Mouse (Mus musculus) cerebellum, postnatal 36 days (tissue): ENCODE data around the gene Mcm9.
"Not testable (repeated sequence)": the region's sequence is repeated elsewhere in the genome, so short reads cannot be mapped to it uniquely, and the experiment has no call there.

Experiments
- DNase-seq, 2 experiments: peaks; one replicate each; pipeline ENCODE4 v3.0.0; 2021 to 2022; ENCODE audit warnings: mixed read lengths in 2 of 2

Mcm9 gene

DNA sequence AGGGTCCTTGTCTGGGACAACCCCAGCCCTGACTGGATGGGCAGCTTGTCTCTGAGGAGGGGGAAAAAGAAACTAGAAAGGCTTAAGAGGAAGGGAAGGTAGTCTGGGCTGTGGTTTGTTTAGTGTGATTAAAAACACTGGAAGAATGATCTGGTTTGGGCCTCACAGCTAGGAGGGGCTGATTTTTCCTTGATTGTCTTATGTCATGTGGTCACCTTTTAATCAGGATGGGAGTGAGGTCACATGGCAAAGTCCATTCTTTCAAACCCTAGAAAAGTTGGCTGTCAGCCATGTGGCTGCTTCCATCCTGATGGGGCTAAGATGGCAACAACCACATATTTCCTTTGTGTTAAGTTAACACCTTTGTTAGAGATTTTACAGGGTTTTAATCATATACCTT, 61.7 kb downstream of the Mcm9 start:
- DNase-seq, result no peak

DNA sequence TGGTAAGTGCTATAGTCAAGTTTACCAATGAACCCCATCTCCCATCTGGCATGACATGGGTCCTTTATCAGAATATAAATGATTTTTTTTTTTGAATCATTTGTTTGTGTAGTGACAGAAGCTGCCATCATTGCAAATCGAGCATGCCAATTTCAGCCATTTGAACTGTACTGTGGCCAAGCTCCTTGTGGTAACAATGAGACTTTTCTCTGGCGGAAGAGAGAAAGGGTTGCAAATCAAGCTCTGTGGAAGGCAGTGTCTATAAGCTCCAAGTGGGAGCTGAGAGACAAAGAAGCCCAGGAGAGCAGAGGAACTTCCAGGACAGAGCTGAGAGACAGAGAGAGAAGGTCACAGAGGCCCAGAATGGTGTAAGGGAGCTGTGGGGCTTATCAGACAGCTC, 64.7 kb downstream of the Mcm9 start:
- DNase-seq, result no peak

DNA sequence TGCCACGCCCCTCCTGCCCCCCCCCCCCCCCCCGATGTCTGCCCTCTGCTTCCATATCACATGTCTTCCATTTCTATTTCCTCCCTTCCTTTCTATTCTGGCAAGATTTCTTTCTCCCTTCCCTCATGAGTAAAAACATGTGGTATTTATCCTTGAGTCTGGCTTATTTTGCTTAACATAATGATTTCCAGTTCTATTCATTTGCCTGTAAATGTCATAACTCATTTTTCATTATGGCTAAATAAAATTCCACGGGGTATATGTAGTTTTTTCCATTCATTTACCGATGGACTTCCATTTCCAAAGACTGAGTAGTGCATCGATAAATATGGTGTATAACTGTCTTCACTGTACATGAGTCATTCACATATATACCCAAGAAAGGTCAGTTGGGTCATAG, 68.2 kb downstream of the Mcm9 start:
- DNase-seq, result no peak

DNA sequence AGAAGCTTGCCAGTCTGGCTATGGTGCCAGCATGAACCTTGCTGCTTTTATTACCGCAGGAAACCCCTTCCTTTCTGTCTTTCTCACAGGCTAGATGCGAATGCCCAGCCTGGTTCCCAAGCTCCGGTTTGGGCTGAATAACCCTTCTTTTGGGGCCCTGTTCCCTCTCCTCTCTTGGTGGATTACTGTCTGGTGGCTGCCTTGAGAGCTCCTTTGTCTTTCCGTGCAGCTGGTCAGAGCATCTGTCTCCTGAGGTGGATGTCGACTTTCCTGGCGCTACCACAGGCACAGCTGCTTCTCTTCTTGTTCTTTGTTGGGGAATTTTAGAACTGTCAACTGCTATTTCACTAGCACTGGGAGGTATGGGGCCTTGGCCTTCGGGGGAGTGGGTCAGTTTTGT, 92.6 kb downstream of the Mcm9 start:
- DNase-seq, result no peak

DNA sequence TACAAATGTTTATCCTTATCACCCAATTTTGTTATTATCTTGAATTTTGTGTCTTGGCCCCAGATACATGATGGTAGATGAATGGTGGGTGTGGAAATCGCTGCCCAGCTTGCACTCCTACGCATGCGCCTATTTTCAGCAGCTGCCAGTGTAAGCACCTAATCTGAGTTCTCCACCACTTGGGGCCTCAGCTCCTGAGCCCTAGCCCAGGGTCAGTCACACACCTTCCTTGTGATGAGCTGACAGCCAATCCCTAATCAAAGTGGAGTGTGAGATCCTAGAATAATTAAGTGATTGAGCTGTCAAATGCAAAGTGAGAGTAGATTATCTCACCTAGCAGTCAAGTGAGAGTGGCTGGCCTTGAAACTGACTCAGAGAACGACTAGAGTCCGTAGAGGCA, 97.9 kb downstream of the Mcm9 start:
- DNase-seq, result no peak

DNA sequence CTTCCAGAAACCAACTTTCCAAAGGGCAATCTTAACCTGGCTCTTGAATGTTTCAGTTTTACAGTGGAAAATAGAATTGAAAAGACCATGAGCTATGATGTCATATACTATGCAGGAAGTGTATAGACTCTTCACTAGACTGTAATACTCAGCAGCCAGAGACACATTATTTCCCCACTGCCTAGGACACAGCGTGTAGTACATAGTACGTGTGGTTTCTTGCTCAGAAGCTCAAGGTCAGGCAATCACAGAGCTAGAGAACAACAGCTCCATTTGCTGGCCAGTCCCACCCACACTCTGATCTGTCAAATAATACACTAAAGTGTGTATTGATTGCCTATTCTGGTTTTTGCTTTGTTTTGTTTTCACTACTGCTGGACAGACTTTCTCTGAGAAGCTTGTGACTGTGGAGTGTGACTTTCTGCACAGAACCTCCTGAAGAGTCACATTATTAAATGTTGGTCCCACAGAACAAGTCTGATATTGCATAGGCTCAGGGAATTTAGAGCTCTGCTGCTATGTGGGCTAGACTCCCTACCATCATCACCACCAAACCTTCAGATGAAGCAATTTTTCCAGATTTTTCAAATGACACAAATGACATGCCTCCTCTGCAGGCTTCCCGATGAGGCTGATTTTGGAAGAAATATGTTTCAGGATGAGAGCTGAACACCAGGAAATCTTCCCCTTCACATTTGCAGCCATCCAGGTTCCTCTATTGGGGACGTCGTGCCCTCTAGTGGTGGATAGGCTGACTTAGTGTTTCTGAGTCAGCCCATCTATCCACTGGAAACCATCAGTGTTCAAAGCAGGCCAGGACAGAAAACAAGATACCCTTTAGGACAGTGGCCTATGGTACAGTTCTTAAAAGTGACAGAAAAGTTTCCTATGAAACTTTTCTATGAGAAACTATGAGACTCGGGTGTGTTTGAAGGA, 102.1 kb downstream of the Mcm9 start:
- peak; percentile 51 to 63 for DNase-seq

DNA sequence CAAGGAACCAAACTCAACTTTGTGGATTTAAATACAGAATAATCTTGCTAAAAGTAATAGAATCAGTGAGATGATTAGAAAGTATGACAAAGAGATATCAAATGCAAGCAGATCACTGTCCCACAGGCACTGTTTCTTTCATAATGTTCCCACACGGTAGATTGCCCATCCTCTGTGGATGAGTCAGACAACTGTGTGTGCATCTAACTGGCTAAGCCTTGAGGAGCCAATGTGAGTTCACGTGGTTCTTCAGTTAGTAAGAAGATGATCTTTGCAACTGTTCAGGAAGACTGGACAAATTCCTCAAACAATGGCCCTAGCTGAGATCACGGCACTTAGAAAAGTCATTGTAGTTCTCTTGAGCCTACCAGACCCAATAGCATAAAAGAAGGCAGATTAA, 102.9 kb downstream of the Mcm9 start:
- no peak for DNase-seq

DNA sequence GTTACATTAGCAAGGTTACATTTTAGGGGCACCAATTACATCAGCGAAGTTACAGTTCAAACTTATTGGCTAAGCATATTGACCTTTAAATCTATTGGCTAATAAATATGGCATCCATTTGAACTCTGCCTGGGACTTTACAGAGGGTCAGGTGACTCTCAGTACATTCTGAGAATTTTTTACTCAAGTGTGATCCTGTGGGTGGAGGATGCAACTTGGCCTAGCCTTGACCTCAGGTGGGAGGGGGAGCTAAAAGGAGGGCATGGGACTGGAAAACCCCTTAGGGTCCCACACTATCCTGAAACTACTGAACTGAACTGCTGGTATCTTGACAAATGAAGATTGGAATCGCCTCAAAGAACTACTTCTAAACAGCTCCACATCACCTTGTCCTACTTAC, 103.9 kb downstream of the Mcm9 start:
- DNase-seq, result no peak

DNA sequence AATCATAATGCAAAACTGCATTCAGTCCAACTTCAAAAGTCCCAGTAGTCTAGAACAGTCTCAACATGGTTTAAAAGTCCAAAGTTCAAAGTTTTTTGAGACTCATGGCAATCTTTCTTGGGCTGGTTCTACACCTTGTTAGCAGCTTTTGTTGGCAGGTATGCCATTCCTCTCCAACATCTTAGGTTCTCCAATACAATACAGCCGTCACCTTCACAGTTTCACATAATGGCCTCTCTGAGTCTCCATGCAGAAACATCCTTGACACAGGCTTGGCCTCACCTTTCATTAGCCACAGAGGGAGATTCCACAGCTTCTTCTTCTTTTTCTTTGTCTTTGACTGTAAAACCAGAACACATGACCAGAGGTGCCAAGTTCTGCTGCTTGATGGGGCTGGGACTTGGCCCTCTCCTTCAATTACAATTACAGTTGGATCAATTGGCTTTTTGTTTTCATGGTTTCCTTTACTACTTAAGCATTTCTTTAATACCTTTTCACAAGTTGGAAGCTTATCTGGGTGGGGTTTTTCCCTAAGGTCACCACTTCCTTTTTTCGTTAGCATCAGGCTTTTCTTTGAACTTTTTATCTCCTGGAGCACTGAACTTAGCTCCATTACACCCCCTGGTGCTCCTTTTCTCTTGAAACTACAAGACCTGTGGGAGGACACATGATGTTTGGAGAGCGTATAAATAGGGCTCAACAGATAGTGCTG, 104.8 kb downstream of the Mcm9 start:
- DNase-seq, result no peak

DNA sequence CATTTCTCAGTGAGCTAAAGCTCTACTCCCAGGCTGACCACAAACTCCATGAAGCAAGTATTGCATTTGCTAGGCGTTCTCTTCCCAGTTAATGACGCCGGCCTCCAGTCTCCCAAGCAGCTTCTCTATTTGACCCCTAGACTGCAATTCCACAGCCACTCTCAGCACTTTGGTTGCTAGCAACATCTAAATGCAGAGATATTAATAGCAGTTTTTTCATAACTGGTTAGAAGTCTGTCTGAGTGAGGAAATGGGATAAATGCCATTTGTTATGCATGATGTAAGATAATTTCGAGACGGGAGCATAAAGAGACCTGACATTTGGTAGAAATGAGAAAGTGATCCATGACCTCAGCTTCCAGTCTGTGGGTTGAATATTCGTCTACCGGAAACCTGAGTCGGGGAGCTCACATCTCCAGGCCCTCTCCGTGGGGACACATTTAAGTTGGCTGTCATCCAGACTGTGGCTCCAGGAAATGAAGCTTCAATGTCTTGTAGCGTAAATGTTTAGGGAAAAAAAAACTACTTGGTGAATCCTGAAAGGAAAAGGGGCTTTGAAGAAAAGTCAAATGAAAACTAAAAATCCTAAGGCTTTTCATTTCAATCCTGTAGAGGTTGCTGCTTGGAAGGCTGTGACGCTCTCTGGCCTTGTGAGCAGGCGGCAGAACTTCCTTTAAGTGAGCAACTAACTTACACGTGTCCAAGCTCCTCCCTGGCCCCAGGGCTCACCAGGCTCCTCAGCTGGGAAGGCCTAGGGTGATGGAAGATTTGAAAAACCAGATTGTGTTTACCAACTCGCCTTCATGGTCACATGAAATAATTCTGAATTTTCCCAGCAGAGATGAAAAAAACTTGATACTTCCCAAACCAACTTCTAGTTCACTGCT, 110.9 kb downstream of the Mcm9 start:
- no peak for DNase-seq

DNA sequence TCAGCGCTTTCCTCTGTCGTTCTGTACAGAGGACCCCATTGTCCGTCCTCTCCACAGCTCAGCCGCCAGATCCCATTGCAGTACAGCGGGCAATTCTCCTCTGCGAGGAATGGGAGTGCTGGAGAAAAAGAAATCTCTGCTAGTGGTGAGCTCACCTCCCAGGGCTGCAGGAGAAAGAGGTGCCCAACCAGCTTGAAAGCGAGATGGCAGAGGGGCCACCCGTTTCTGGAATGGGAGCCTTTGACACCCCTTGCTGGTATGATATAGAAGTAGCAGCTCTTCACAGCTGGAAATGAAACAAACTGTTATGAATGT, 111.7 kb downstream of the Mcm9 start:
- no peak for DNase-seq

DNA sequence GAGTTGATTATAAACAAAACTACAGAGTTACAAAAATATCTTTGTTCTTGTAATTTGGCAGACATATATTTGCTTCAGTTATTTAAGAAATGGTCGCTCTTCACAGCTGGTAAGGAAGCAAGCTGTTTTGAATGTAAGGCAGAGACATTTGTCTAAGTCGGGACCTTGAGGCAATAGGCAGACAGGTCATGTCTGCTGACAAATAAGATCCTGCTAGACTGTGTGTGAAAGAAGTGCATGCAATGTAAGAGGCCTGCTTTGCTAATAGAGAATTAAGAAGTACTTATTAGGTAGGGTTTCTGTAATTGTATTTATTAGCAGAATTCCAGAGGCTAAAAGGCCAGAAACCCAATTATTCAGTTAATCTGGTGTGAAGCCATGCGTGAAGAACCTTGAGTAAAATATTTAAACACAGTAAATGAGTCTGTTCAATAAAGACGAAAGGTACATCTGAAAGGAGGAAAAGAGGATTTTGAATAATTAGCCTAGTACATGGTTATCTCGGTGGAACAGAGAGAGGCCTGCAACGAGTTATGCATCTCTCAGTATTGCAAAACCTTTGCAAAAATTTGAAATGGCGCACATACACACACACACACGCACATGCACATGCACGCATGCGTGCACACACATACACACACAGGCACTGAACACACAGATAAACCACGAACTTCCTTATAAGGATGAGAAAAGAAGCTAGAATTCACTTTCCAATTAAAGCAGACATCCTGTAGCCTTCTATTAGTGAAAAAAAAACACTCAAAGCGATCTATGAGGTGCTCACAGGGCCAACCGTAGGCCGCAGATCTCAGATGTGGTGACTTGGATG, 112.3 kb downstream of the Mcm9 start:
- no peak for DNase-seq

DNA sequence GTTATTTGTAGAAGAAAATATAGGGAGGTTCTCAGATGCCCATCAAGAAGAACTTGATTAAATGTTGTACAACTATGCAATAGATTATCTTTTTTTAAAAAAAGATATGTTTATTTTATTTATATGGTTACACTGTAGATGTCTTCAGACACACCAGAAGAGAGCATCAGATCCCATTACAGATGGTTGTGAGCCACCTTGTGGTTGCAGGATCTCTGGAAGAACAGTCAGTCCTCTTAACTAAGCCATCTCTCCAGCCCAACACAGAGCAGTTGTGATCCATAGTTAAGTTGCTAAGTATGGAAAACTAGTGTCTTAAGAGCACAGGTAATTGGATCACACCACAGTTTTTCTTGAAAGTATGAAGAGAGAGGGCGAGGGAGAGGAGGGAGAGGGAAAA, 117.7 kb downstream of the Mcm9 start:
- no peak for DNase-seq

DNA sequence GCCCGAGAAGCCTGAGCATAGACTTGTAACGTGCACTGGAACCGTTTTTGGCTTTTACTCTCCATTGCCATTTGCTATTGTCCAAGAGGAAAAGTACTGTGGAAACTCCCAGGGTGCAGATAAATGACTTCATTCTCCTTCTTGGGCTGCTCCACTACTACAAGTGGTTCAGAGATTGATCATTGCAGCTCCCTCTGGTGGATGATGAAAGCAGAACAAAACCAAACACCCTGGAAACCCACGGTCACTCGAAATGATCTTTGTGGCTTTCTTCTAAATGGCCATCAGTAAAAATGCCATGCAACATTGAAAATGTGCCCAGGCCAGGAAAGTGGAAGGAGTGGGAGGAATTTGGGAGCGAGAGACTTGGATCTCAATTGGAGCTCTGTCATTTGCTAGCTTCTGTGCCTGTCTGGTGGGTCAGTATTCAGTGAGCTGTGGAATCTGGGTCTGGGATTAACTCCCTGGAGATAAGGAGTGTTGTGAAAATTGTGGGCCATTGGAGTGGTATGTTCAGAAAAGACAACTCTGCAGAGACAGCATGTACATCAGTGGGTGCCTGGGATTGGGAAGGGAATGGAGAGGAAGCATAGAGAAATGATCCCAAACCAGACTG, 121.0 kb downstream of the Mcm9 start:
- peak; percentile 41 to 69 for DNase-seq

DNA sequence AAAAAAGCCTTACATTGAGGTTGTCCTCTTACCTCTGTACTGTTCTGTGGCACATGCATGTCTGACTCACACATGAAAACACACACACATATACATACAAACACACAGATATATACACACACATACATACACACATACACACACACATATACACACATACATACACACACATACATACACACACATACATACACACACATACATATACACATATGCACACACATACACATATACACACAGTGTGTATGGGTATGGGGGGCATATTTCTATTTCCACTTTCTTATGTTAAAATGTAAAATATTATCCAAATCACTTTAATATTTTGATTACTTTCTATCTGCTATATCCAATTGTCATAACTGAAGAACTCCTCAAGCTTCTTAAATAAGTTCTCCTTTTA, 121.6 kb downstream of the Mcm9 start:
- DNase-seq, result no peak

DNA sequence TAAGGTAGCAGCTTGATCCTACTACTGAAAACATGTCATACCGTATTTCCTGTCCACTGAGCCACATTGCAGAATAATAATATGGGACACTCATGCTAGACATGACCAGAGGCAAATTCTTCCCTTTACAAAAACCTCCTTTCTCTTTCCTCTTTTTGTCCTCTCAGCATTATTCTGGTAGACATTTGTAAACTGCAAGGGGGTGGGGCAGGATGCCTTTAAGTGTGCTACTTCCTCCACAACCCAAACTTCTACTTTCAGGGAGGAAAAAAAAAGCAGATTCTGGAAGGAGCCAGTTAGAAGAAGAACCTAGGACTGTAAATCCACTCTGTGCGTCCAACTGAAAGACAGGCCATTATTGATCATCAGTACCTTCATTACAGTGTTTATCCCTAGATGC, 124.7 kb downstream of the Mcm9 start:
- DNase-seq, result no peak

DNA sequence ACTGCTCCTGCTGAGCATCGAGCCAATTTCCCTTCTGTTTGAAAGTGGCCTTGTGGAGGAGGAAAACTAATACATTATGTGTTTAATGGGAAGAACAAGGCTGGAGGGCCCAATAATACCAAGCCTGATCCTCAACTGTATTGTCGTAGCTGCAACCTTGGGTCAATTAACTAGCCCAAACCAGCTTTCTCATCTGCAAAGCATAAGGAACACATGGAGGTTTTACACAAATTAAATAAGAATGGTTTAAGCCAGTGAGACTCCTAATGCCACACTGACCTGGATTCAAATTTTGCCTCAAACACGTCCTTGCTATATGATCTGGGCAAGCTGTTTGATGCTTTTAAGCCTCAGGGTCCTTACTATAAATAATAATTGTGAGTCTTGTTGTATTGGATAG, 125.2 kb downstream of the Mcm9 start:
- DNase-seq, result no peak

DNA sequence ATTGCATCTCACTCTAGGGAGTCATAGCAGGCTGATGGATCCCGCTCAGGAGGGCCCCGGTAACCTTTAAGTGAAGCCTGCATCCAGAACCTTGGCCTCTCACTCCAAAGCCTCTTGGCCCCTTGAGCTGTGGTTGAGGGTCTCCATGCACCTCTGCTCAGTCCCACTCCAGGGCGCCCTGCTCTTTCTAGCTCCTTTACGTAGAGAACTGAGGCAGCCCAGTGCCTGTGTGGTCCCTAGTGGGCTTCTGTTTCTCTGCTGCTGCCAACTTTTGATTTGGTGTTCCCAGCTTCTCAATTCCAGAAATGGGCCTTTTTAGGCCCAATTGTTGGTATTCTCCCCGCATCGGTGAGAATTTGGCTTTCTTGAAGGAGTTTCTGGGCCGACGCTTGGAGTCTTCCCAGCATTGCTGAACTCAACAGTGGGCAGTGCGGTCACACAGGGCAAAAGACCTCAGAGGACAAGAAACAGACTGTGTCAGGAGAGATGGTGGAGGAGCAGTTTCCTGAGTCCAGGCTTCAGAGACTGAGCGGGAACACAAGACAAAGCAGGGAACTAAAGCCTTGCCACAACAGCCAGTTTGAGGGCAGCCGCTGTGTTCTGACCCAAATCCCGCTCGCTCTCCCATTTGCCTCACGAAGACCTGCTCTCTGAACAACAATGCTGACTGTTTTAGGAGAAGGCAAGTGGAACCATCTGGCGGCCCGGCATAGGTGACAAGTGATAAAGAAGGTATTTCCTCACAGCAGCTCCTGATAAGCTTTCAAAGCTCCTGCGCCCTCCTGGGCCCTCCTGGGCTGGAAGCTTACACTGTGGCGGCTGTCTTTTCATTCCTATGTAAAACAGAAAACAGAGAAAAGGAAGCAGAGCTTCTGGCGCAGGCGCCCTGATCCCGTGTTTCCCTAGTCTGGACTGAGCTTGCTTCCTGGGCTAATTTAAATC, 127.1 kb downstream of the Mcm9 start:
- DNase-seq, result peak; percentile 49 to 52

DNA sequence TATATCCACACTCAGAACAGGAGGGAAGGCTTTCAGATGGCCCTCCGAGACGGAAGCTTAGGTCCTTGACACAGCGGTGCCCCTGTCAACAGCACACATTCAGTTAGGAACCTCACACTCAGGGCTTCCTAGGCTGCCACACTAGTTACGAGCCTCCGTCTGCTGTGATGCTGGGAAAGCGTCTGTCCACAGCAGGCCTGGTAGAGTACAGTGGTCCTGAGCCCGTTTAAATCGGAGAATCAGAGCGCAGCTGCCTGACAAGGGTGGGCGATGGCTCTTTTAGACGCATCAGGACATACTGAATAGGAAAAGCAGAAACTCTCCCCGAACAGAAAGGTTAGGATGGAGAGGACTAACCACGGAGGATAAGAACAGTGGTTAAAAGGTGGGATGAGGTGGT, 127.8 kb downstream of the Mcm9 start:
- DNase-seq, result no peak

DNA sequence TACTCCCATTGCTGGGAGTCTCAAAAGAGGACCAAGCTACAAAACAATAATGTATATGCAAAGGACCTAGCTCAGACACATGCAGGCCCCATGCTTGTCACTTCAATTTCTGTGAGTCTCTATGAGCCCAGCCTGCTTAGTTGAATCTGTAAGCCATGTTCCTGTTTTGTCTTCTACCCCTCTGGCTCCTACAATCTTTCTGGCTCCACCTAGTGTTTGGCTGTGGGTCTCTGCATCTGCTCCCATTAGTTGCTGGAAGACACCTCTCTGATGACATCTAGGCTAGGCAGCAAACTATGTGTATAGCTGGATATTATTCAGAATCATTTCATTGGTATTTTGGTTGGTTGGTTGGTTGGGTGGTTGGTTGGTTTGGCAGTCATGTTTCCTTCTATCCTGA, 130.7 kb downstream of the Mcm9 start:
- DNase-seq, result no peak

DNA sequence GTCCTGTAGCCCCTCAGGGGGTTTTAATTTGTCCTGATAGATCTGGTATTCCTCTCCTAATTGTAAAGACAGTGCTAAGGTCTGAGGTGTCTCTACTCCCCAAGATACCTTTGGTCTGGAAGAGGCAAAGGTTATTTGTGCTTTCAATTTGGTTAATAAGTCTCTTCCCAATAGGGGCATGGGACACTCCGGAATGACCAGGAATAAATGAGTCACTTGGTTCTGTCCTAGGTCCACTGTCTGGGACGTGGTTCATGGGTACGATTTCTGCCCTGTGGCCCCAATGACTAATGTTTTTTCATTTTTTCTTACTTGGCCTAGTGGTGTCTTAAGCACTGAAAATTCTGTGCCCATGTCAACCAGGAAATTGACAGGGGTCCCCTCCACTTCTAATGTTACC, 134.9 kb downstream of the Mcm9 start:
- not testable (repeated sequence) for DNase-seq
